In the genomic region with DNA sequence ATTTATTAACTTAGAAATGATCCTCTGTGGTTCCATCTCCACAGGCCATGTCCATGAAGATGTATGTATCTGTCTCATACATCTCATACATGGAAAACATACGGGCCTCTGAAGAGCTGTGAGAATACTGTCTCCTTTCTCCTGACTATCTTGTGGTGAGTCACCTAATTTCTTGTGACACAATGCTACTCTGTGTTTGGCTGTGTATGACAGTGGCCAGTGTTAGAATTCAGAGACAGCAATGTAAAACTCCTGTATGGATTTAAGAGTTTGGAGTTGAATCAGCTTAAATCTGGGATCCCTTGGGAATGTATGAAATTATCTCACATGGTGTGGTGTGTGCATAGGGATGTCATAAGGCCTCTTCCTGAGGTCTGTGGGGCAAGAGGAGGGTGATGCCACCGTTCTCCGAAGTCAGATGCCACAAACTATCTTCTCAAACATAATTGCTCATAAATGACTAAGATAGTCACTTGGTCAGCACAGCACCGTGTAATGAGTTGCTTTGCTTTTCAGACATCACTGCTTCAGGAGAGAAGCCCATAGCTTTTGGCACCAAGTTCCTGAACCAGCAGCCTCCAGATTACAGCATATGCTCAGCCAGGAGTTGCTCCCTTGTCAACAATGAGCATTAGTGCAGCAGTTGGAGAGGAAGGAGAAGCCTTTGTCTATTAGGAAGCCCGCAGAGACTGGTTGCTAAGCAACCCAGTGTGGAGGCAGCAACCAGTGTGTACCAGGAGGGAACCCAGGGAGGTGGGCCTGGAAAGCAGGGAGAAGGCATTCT, we compare ENCODE assay signal across 10 mouse cellular contexts.
DNase-seq lines count a peak whose midpoint lies in the region; ATAC-seq lines count a peak whose summit lies in the region.
"Had no signal": no experiment of that assay in that cellular context is flagged by ENCODE, and none has a peak within 500 bp of the region (broad histone marks: within the 10 kb centered on the region; RNA-seq: fewer than 3 reads in every experiment).

No protein-coding gene starts in this region.

- H3K9ac ChIP-seq in kidney, embryonic 16.5 days (replicated peaks; ENCODE audit: low read length): no peak overlapping the region
- H3K9ac ChIP-seq: embryonic facial prominence, embryonic 13.5 days; liver, embryonic 15.5 days had no signal

- H3K27ac ChIP-seq in kidney, embryonic 16.5 days (ENCODE audit: low read length): no peak overlapping the region
- H3K27ac ChIP-seq in heart, embryonic 10.5 days: no peak overlapping the region
- H3K27ac ChIP-seq: embryonic facial prominence, embryonic 13.5 days; liver, embryonic 15.5 days had no signal

- no peaks in the 10 kb centered on the region for H3K9me3 ChIP-seq in kidney, embryonic 16.5 days (ENCODE audit: low read length)
- H3K9me3 ChIP-seq in heart, embryonic 10.5 days: no peaks in the 10 kb centered on the region
- H3K9me3 ChIP-seq: embryonic facial prominence, embryonic 13.5 days; liver, embryonic 15.5 days had no signal

- 57% methylated on average over 5 of the region's 5 CpGs for WGBS in kidney, embryonic 16.5 days
- 55% methylated on average over 5 of the region's 5 CpGs for WGBS in heart, embryonic 10.5 days

- no peak overlapping the region for H3K4me2 ChIP-seq in kidney, embryonic 16.5 days (replicated peaks; ENCODE audit: low read depth, low read length)
- H3K4me2 ChIP-seq: embryonic facial prominence, embryonic 13.5 days; liver, embryonic 15.5 days had no signal

- no peaks in the 10 kb centered on the region for H3K4me1 ChIP-seq in kidney, embryonic 16.5 days (ENCODE audit: insufficient read depth, low read length)
- 0 out of 2 replicates have a peak, but pooled peaks cover 2% of the 10 kb centered on the region for H3K4me1 ChIP-seq in heart, embryonic 10.5 days
- H3K4me1 ChIP-seq: liver, embryonic 15.5 days had no signal

- H3K4me3 ChIP-seq in kidney, embryonic 16.5 days (ENCODE audit: low read length): no peak overlapping the region
- no peak overlapping the region for H3K4me3 ChIP-seq in heart, embryonic 10.5 days
- H3K4me3 ChIP-seq: embryonic facial prominence, embryonic 13.5 days; liver, embryonic 15.5 days had no signal

- DNase-seq in kidney, postnatal 10 days: no peak
- DNase-seq in frontal cortex, postnatal 14 days (ENCODE audit: low spot score in 2 of 2): peak; percentile 58 to 76
- DNase-seq in left cerebral cortex, postnatal 25 days (ENCODE audit: low spot score in 2 of 2): peak; percentile 72 to 87
- peak; percentile 66 for DNase-seq in right cerebral cortex, postnatal 25 days
- DNase-seq in heart, embryonic 10.5 days (ENCODE audit: low spot score): no peak
- DNase-seq in lung, postnatal 14 days: no peak

- no peaks in the 10 kb centered on the region for H3K36me3 ChIP-seq in kidney, embryonic 16.5 days (ENCODE audit: insufficient read depth, low read length)
- no peaks in the 10 kb centered on the region for H3K36me3 ChIP-seq in heart, embryonic 10.5 days
- H3K36me3 ChIP-seq: embryonic facial prominence, embryonic 13.5 days; liver, embryonic 15.5 days had no signal

- peak; percentile 35; the same call in 1 of the 2 replicates for ATAC-seq in kidney, embryonic 16.5 days (ENCODE audit: low FRiP score, low TSS enrichment)
- no peak for ATAC-seq in granulocyte monocyte progenitor cell, adult 5-6 weeks (replicated peaks; ENCODE audit: poor library complexity, severe bottlenecking)

- H3K27me3 ChIP-seq in kidney, embryonic 16.5 days (ENCODE audit: insufficient read depth, low read length): no peaks in the 10 kb centered on the region
- no peaks in the 10 kb centered on the region for H3K27me3 ChIP-seq in heart, embryonic 10.5 days (ENCODE audit: insufficient read depth, poor library complexity, severe bottlenecking)
- H3K27me3 ChIP-seq: embryonic facial prominence, embryonic 13.5 days; liver, embryonic 15.5 days had no signal

- intact Hi-C loops in left cerebral cortex, postnatal 25 days (cut with DNase I): loop anchor here (5.0 kb wide), 1 partner anchor 36 kb away; no protein-coding TSS in a partner anchor

Comparison
In these comparisons a context has a peak if more than half of its experiments do, and no peak if none do; other contexts are left out.
1. DNase-seq: peak in frontal cortex, postnatal 14 days (2 of 2), left cerebral cortex, postnatal 25 days (2 of 2) and right cerebral cortex, postnatal 25 days (single experiment); none in kidney, postnatal 10 days (single experiment), heart, embryonic 10.5 days (single experiment) and lung, postnatal 14 days (single experiment).